ENCODE assay signal across 8 mouse cellular contexts in the genomic region with DNA sequence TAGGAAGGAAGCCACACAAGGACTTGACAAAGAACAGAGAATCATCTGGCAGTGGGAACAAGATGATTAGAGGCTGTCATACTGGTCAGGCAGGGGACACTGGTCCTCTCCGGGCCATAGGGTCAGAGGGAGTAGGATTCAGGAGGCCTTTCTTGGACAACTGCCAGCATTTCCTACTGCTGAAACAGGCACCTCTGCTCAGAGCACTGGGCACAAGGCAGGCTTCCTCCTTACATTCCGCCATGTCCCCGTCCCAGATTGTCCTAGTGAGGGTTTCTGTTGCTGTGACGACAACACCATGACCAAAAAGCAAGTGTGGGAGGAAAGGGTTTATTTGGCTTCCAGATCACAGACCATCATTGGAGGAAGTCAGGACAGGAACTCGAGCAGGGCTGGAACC. TPM values are rescaled to one million over a fixed set of nuclear protein-coding genes. Genes with fewer than 3 reads are reported as not detected.
DNase-seq lines count a peak whose midpoint lies in the region; ATAC-seq lines count a peak whose summit lies in the region.

No protein-coding gene starts in this region.

- no peaks in the 10 kb centered on the region for H3K27me3 ChIP-seq in heart, embryonic 12.5 days (replicated peaks)
- H3K27me3 ChIP-seq in embryonic facial prominence, embryonic 10.5 days (replicated peaks; ENCODE audit: low read depth, poor library complexity, severe bottlenecking): no peaks in the 10 kb centered on the region
- H3K27me3 ChIP-seq in kidney, embryonic 15.5 days: no peaks in the 10 kb centered on the region

- peak overlapping the region; percentile 90 for H3K27ac ChIP-seq in heart, embryonic 12.5 days (ENCODE audit: poor library complexity, severe bottlenecking)
- peak overlapping the region; percentile 1; the same call in 1 of the 2 replicates for H3K27ac ChIP-seq in embryonic facial prominence, embryonic 10.5 days (replicated peaks)
- H3K27ac ChIP-seq in kidney, embryonic 15.5 days: peak overlapping the region; percentile 70

- no peak for DNase-seq in heart, postnatal 25 days (ENCODE audit: low spot score)
- DNase-seq in MN1 (ENCODE audit: low spot score): peak; percentile 74
- no peak for DNase-seq in embryonic facial prominence, embryonic 10.5 days (ENCODE audit: low spot score)
- DNase-seq in spleen, postnatal 10 days (ENCODE audit: low spot score in 2 of 2): no peak
- DNase-seq in neural tube, embryonic 10.5 days (ENCODE audit: extremely low spot score, low spot score): no peak
- DNase-seq in urinary bladder, postnatal 25 days (ENCODE audit: low spot score): no peak

- H3K36me3 ChIP-seq in heart, embryonic 12.5 days: peaks cover 8% of the 10 kb centered on the region; the same call in 1 of the 2 replicates
- no peaks in the 10 kb centered on the region for H3K36me3 ChIP-seq in embryonic facial prominence, embryonic 10.5 days (replicated peaks)
- no peaks in the 10 kb centered on the region for H3K36me3 ChIP-seq in kidney, embryonic 15.5 days

- no peak overlapping the region for H3K9ac ChIP-seq in heart, embryonic 12.5 days
- H3K9ac ChIP-seq in kidney, embryonic 15.5 days: no peak overlapping the region

- peak; percentile 30; the same call in 1 of the 2 replicates for ATAC-seq in heart, embryonic 12.5 days (ENCODE audit: insufficient number of reproducible peaks, low FRiP score)
- ATAC-seq in kidney, embryonic 15.5 days (replicated peaks; ENCODE audit: low FRiP score): no peak

- H3K4me3 ChIP-seq in heart, embryonic 12.5 days: no peak overlapping the region
- H3K4me3 ChIP-seq in embryonic facial prominence, embryonic 10.5 days: no peak overlapping the region
- H3K4me3 ChIP-seq in kidney, embryonic 15.5 days (replicated peaks): no peak overlapping the region

- intact Hi-C loops in heart, postnatal 25 days (cut with DNase I): no loop called here

- WGBS in heart, embryonic 12.5 days: 42% methylated on average over 5 of the region's 5 CpGs
- WGBS in embryonic facial prominence, embryonic 10.5 days: 71% methylated on average over 5 of the region's 5 CpGs
- WGBS in kidney, embryonic 15.5 days: 31% methylated on average over 5 of the region's 5 CpGs

- H3K4me2 ChIP-seq in heart, embryonic 12.5 days: no peak overlapping the region
- no peak overlapping the region for H3K4me2 ChIP-seq in kidney, embryonic 15.5 days

- peaks cover 49% of the 10 kb centered on the region for H3K4me1 ChIP-seq in heart, embryonic 12.5 days (replicated peaks)
- H3K4me1 ChIP-seq in embryonic facial prominence, embryonic 10.5 days: peaks cover 58% of the 10 kb centered on the region
- H3K4me1 ChIP-seq in kidney, embryonic 15.5 days: peaks cover 56% of the 10 kb centered on the region

- H3K9me3 ChIP-seq in heart, embryonic 12.5 days (replicated peaks): no peaks in the 10 kb centered on the region
- H3K9me3 ChIP-seq in embryonic facial prominence, embryonic 10.5 days: no peaks in the 10 kb centered on the region
- no peaks in the 10 kb centered on the region for H3K9me3 ChIP-seq in kidney, embryonic 15.5 days (replicated peaks)

RNA-seq across cellular contexts. Expression of a gene that starts 56.4 kb away (rescaled TPM):
- 1,723 and 1,724 TPM in 2 replicates for polyA plus RNA-seq in heart, embryonic 12.5 days (2016; fragmentation: Nextera tagmentation; extraction: Ambion mirVana)
- 100 to 1,000 TPM; 200 to 205 TPM for total RNA-seq in heart, postnatal 25 days (2021)
- polyA plus RNA-seq in embryonic facial prominence, embryonic 10.5 days (2016; fragmentation: Nextera tagmentation; extraction: Ambion mirVana): 82.9 and 91.7 TPM in 2 replicates
- 305 and 466 TPM in 2 replicates for polyA plus RNA-seq in kidney, embryonic 15.5 days (2015; fragmentation: Nextera tagmentation; extraction: Ambion mirVana)

Comparison
In these comparisons a context has a peak if more than half of its experiments do, and no peak if none do; other contexts are left out.
1. H3K27ac ChIP-seq: peak in every context shown above with its lines; median percentile 90 in heart, embryonic 12.5 days; 70 in kidney, embryonic 15.5 days; 1 in embryonic facial prominence, embryonic 10.5 days.